Mouse (Mus musculus): Measurements from ENCODE around the gene Sphkap. TPM values are rescaled to one million over a fixed set of nuclear protein-coding genes. Genes with fewer than 3 reads are reported as not detected.

Gene Sphkap
- polyA plus RNA-seq, 1 experiment from 2014 or later: 1.4 TPM

DNA sequence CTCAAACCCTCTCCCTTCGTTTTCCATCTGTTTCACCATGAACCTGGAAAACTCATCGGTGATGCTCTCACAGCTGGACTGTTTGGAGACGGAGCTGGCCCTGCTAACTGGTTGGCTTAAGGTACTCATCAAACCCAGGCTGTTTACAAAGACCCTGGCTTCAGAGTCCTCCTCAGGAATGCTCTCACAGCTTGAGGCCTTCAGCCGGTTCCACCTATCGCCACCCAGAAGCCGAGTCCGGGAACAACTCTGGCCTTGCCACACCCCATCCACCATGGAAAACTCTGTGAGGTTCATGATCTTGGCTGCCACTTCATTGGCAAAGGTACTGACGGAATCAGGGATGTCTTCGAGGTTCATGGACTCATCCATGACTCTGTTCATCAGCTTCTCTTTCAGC lies 131.4 kb downstream of the Sphkap start:
- no peaks in the 10 kb centered on the region for H3K4me1 ChIP-seq
- no peaks in the 10 kb centered on the region for H3K27me3 ChIP-seq (replicated peaks)
- no peak for ATAC-seq (ENCODE audit: low FRiP score, low read depth)
- no peak overlapping the region for H3K9ac ChIP-seq
- H3K9me3 ChIP-seq: no peaks in the 10 kb centered on the region
- no peak overlapping the region for H3K4me3 ChIP-seq
- H3K4me2 ChIP-seq (replicated peaks): no peak overlapping the region
- 88% methylated on average over 9 of the region's 9 CpGs for WGBS
- no peaks in the 10 kb centered on the region for H3K36me3 ChIP-seq
- no peak overlapping the region for H3K27ac ChIP-seq

DNA sequence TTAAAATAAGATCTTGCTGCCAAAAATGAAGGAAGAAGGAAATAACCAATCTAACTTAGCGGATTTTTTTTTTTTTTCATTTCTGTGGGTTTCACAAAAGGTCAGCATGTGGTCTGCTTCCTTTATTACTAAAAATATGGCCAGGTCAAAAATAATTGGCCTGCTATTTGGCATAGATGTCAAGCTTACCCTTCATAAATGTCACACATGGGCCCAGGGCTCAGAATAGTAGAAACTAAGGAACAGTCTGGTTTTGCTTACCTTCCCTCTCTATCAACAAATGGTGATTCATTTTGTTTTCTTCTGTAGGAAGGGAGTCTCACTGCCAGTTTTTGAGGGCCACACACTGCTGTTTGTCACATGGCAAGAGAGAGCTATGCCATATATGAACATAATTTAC lies 156.3 kb downstream of the Sphkap start:
- Histone ChIP-seq H3K4me2 (replicated peaks) (no peak overlapping the region), H3K27ac (no peak overlapping the region), H3K27me3 (replicated peaks) (no peaks in the 10 kb centered on the region), H3K9ac (no peak overlapping the region), H3K4me1 (no peaks in the 10 kb centered on the region), H3K4me3 (no peak overlapping the region), H3K36me3 (no peaks in the 10 kb centered on the region), H3K9me3 (no peaks in the 10 kb centered on the region)
- no peak for ATAC-seq (ENCODE audit: low FRiP score, low read depth)
- WGBS: 85% methylated on average over 1 of the region's 1 CpGs

DNA sequence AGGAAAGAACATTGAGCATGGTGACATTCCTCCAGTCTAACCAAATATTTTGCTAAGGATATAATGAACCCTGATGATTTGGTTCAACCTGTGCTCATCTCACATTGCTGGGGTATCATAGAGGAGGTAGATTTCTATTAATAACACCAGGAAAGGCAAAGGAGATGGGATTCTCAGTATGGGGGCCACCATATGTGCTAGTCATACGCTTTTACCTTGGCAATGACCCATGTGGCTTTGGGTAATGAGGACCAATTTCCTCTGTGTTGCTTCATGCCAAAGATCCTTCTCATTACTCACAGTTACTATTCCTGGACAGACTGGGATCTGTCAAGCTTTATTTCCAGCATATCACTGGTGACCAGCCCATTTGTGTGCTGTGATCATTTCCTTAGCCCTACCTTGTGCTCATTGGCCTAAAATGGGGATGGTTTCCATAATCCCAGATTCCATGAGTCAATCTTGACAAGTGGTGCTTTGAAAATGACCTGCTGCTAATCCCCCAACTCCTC lies 159.7 kb downstream of the Sphkap start:
- Histone ChIP-seq H3K9me3 (no peaks in the 10 kb centered on the region), H3K27me3 (replicated peaks) (no peaks in the 10 kb centered on the region), H3K4me1 (no peaks in the 10 kb centered on the region), H3K4me3 (no peak overlapping the region), H3K27ac (no peak overlapping the region), H3K9ac (no peak overlapping the region), H3K36me3 (no peaks in the 10 kb centered on the region), H3K4me2 (replicated peaks) (no peak overlapping the region)
- no peak for ATAC-seq (ENCODE audit: low FRiP score, low read depth)
- 79% methylated on average over 1 of the region's 1 CpGs for WGBS

DNA sequence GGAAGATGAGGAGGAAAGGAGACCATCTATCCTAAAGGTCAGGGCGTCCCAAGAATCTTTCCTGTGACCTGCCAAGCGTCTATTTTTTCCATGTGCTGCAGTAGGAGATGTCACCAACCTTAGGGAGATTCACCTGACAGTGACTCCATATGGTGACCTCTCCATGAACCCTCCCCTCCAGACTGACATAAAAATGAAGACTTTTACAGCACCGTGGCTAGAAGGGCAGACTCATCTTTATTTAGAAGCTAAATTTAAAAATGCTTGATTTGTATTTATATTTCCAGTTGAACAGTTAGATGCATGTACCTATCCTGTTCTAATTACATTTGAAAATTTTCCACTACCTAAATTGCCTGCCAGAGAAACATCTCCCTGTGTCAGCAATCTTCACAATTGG lies 180.1 kb downstream of the Sphkap start:
- H3K9ac ChIP-seq: no peak overlapping the region
- no peak overlapping the region for H3K4me2 ChIP-seq (replicated peaks)
- no peak for ATAC-seq (ENCODE audit: low FRiP score, low read depth)
- no peaks in the 10 kb centered on the region for H3K4me1 ChIP-seq
- 81% methylated on average over 3 of the region's 3 CpGs for WGBS
- no peaks in the 10 kb centered on the region for H3K27me3 ChIP-seq (replicated peaks)
- no peak overlapping the region for H3K27ac ChIP-seq
- no peaks in the 10 kb centered on the region for H3K9me3 ChIP-seq
- H3K4me3 ChIP-seq: no peak overlapping the region
- no peaks in the 10 kb centered on the region for H3K36me3 ChIP-seq

DNA sequence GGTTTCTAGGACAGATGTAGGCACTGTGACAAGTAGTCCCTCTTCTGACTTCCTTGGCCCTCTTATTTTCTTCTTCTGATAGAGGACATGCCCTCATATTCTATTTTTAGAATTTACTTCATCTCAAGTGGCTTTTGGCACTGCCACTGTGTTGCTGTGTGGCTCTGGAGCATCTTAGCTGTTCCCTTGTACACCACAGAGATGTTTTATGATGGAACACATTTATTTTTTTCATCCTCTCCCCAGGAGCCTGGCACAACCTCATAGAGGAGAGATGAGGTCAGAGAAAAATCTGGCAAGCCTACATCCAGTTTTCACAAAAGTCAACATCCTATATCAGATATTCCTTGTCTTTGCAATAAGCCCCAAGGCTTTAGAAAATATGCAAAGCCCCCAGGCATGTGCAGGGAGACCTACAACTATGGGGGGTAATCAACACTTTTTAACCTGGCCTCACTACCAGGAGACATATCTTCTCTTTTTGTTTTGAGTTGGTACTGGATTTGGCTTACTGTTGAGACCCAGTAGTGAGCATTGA lies 183.5 kb downstream of the Sphkap start:
- no peak overlapping the region for H3K9ac ChIP-seq
- no peak for ATAC-seq (ENCODE audit: low FRiP score, low read depth)
- H3K27me3 ChIP-seq (replicated peaks): no peaks in the 10 kb centered on the region
- H3K36me3 ChIP-seq: no peaks in the 10 kb centered on the region
- no peak overlapping the region for H3K27ac ChIP-seq
- no peaks in the 10 kb centered on the region for H3K4me1 ChIP-seq
- no peak overlapping the region for H3K4me3 ChIP-seq
- no peak overlapping the region for H3K4me2 ChIP-seq (replicated peaks)
- H3K9me3 ChIP-seq: no peaks in the 10 kb centered on the region

DNA sequence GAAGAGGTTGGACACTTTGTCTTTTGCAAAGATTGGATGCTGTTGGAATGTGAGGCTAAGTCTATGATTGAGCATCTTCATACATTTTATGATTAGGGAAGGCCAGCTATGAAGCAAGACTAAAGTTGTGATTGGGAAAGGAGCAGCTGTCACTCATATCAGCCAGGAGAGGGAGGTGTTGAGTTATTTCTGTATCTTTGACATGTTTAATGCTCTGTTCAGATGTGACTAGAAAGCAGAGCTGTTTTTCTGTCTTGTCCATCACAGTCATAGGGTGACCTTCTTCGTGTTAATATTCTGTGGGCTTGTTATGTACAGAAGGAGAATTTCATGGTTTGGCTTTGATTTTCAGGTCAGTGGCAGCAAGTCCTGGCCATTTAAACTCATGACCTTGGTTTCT lies 184.9 kb downstream of the Sphkap start:
- no peaks in the 10 kb centered on the region for H3K36me3 ChIP-seq
- no peaks in the 10 kb centered on the region for H3K27me3 ChIP-seq (replicated peaks)
- no peak overlapping the region for H3K4me2 ChIP-seq (replicated peaks)
- H3K9me3 ChIP-seq: no peaks in the 10 kb centered on the region
- ATAC-seq (ENCODE audit: low FRiP score, low read depth): no peak
- no peaks in the 10 kb centered on the region for H3K4me1 ChIP-seq
- H3K27ac ChIP-seq: no peak overlapping the region
- 77% methylated on average over 1 of the region's 1 CpGs for whole genome bisulfite sequencing
- no peak overlapping the region for H3K4me3 ChIP-seq
- H3K9ac ChIP-seq: no peak overlapping the region

DNA sequence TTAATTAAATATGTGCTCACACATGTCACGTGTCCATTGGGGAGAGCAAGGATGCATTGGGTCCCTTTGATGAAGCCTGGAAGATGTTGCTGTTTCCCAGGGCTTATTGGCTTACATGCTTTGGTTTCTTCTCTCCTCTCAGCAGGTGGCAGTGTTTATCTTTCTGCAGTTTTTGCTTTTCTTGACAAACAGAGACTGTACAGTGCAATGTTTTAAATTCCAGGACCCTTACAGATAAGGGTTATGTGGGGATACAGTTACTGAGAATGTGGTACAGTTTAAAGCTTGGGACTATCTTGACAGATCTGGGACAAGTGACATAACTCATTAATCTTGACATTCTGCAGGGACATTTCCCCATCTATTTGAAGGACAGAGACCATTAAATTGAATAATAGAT lies 189.7 kb downstream of the Sphkap start:
- H3K27me3 ChIP-seq (replicated peaks): no peaks in the 10 kb centered on the region

DNA sequence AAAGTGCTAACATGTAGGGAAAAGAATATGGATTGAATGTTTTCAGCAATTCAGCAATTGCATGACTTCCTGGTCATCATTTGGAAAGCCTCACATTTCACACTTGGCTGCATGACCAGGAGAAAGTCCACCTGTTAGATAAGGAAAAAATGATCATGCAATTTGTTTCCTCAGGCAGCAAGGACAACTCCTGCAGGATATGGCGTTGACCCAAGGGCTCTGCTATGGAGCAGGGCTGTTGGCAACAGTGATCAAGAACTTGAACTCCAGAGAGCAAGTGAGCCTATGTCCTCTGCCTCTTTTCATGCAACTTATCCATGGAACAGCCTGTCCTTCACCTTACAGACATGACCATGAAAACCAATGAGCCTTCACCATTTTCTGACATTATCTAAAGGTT lies 198.0 kb downstream of the Sphkap start:
- 82% methylated on average over 1 of the region's 1 CpGs for WGBS
- no peak for ATAC-seq (ENCODE audit: low FRiP score, low read depth)
- Histone ChIP-seq H3K9ac (no peak overlapping the region), H3K4me1 (no peaks in the 10 kb centered on the region), H3K27me3 (replicated peaks) (no peaks in the 10 kb centered on the region), H3K4me3 (no peak overlapping the region), H3K36me3 (no peaks in the 10 kb centered on the region), H3K27ac (no peak overlapping the region), H3K9me3 (no peaks in the 10 kb centered on the region), H3K4me2 (replicated peaks) (no peak overlapping the region)

More for the DNA sequence above, 189.7 kb downstream of the Sphkap start:
- H3K4me1 ChIP-seq: no peaks in the 10 kb centered on the region
- H3K36me3 ChIP-seq: no peaks in the 10 kb centered on the region
- H3K4me2 ChIP-seq (replicated peaks): no peak overlapping the region
- no peak overlapping the region for H3K27ac ChIP-seq
- H3K9me3 ChIP-seq: no peaks in the 10 kb centered on the region
- WGBS: 55% methylated on average over 1 of the region's 1 CpGs
- ATAC-seq (ENCODE audit: low FRiP score, low read depth): no peak; the same call in 1 of the 2 replicates
- no peak overlapping the region for H3K9ac ChIP-seq
- H3K4me3 ChIP-seq: no peak overlapping the region

Other genes with a start within 250 kb of the Sphkap start
- gene Daw1, start 248.4 kb downstream of the Sphkap start, polyA plus RNA-seq (2016; fragmentation: Nextera tagmentation; extraction: Ambion mirVana): 0.11 TPM in 1 of 2 replicates, not detected in the other